Mouse (Mus musculus) embryonic fibroblast, embryonic 13.5 days (primary cell): Measurements from ENCODE around the gene Senp5.

Experiments used
- CTCF ChIP-seq: IDR thresholded peaks from 2 replicates; pipeline ENCODE4 v1.5.1; 2011; ENCODE audit warnings: mild to moderate bottlenecking, control low read depth, low read length, moderate library complexity, borderline replicate concordance; ENCODE audit not compliant: insufficient read depth
- POLR2A ChIP-seq: IDR thresholded peaks from 2 replicates; pipeline ENCODE4 v1.6.1; 2011; ENCODE audit warnings: low read depth, mild to moderate bottlenecking, control low read depth, low read length, moderate library complexity

GRCm38 (mm10) chr16:31943980-31944379, 59.1 kb downstream of the Senp5 start:
- TF ChIP-seq POLR2A (no peak), CTCF (peak; percentile 63)
